Mouse (Mus musculus): Measurements from ENCODE around the gene Dffb.

- TF ChIP-seq CTCF (IDR thresholded peaks at IDR 0.05; ENCODE audit: borderline replicate concordance, extremely low read depth, insufficient read depth, insufficient read length) (no peak), POLR2A (IDR thresholded peaks at IDR 0.05; ENCODE audit: borderline replicate concordance, extremely low read depth, insufficient read depth, insufficient read length, poor library complexity, severe bottlenecking) (no peak)
Measured at GRCm38 (mm10) chr4:153967556-153967955, 7.4 kb downstream of the Dffb start.

All from brain, embryonic 14.5 days (tissue).